Mouse (Mus musculus): ENCODE results near the gene Tifa. TPM values are rescaled to one million over a fixed set of nuclear protein-coding genes. Genes with fewer than 3 reads are reported as not detected.

Tifa gene
- total RNA-seq (2023): 100 to 1,000 TPM; 113 to 116 TPM

GRCm38 (mm10) chr3:127789500-127790191 is at the start of gene Tifa:
TSS of gene Tifa (plus strand) at chr3:127789805.

GRCm38 (mm10) chr3:127780021-127780644 is 9.5 kb upstream of the Tifa start, which contains the start of gene Alpk1:
TSS of gene Alpk1 (minus strand) at chr3:127780527.

GRCm38 (mm10) chr3:127837154-127837865 is 47.7 kb downstream of the Tifa start, which contains the start of gene Ap1ar:
TSS of gene Ap1ar (minus strand) at chr3:127837523.

Other genes starting within 250 kb of the Tifa start
- 10 to 100 TPM; 24.8 to 27.4 TPM for gene Larp7, start 236.5 kb upstream of the Tifa start, total RNA-seq (2023)
- gene Zgrf1, start 236.3 kb upstream of the Tifa start, total RNA-seq (2023): 1 to 10 TPM; 1.6 to 1.8 TPM
- gene Neurog2, start 156.7 kb upstream of the Tifa start, total RNA-seq (2023): not detected
- 100 to 1,000 TPM; 104 to 106 TPM for gene Alpk1, start 9.3 kb upstream of the Tifa start, total RNA-seq (2023)
- gene Ap1ar, start 47.7 kb downstream of the Tifa start, total RNA-seq (2023): 10 to 100 TPM; 25.1 to 27.4 TPM
- gene Fam241a, start 106.5 kb downstream of the Tifa start, total RNA-seq (2023): 10 to 100 TPM; 14.5 to 14.8 TPM